Mouse (Mus musculus) central nervous system, embryonic 18 days (tissue): ENCODE measurements around the gene Mxd3. TPM values are rescaled to one million over a fixed set of nuclear protein-coding genes. Genes with fewer than 3 reads are reported as not detected.

ENCODE experiments used
- polyA plus RNA-seq: library from polyadenylated mRNA; depleted of rRNA; stranded (reverse); fragments of >200 nt; gene quantifications from 2 replicates; pipeline ENCODE4 v1.2.3, GENCODE M21; 2012; rRNA removed

The Mxd3 gene
- 15.4 and 18.9 TPM in 2 replicates for polyA plus RNA-seq

GRCm38 (mm10) chr13:55329683-55330566 lies at the start of gene Mxd3:
TSS of gene Mxd3 (minus strand) at chr13:55329823.

GRCm38 (mm10) chr13:55369531-55370114 lies 40.0 kb upstream of the Mxd3 start, which contains the start of gene Rgs14:
TSS of gene Rgs14 (plus strand) at chr13:55369732.

GRCm38 (mm10) chr13:55362453-55363060 lies 32.9 kb upstream of the Mxd3 start, which contains the start of gene Lman2:
TSS of gene Lman2 (minus strand) at chr13:55362783.

GRCm38 (mm10) chr13:55321434-55322129 lies 8.0 kb downstream of the Mxd3 start, which contains the start of gene Rab24:
TSS of gene Rab24 (minus strand) at chr13:55321946.

GRCm38 (mm10) chr13:55319931-55320533 lies 9.6 kb downstream of the Mxd3 start, which contains the start of gene Prelid1:
TSS of gene Prelid1 (plus strand) at chr13:55320500.

Other genes starting within 250 kb of the Mxd3 start
- 19.7 and 22.1 TPM in 2 replicates for gene Uimc1, start 229.5 kb downstream of the Mxd3 start, polyA plus RNA-seq
- gene Zfp346, start 224.5 kb downstream of the Mxd3 start, polyA plus RNA-seq: 44.1 and 47.4 TPM in 2 replicates
- gene Gm17617, start 196.3 kb downstream of the Mxd3 start, polyA plus RNA-seq: not detected in 2 replicates
- 1.5 TPM in 2 replicates for gene Fgfr4, start 177.2 kb downstream of the Mxd3 start, polyA plus RNA-seq
- 36.5 and 38.0 TPM in 2 replicates for gene Nsd1, start 120.0 kb downstream of the Mxd3 start, polyA plus RNA-seq
- gene Prelid1, start 9.3 kb downstream of the Mxd3 start, polyA plus RNA-seq: 238 and 239 TPM in 2 replicates
- gene Rab24, start 7.9 kb downstream of the Mxd3 start, polyA plus RNA-seq: 146 and 152 TPM in 2 replicates
- gene Lman2, start 33.0 kb upstream of the Mxd3 start, polyA plus RNA-seq: 47.5 and 48.6 TPM in 2 replicates
- gene Rgs14, start 39.9 kb upstream of the Mxd3 start, polyA plus RNA-seq: 2.0 and 2.5 TPM in 2 replicates
- 0.13 TPM in 1 of 2 replicates, not detected in the other for gene Slc34a1, start 68.4 kb upstream of the Mxd3 start, polyA plus RNA-seq
- 1.2 and 1.4 TPM in 2 replicates for gene Pfn3, start 85.4 kb upstream of the Mxd3 start, polyA plus RNA-seq
- gene F12, start 97.0 kb upstream of the Mxd3 start, polyA plus RNA-seq: 0.14 and 0.16 TPM in 2 replicates
- gene Grk6, start 115.2 kb upstream of the Mxd3 start, polyA plus RNA-seq: 75.3 and 78.3 TPM in 2 replicates
- gene Prr7, start 134.4 kb upstream of the Mxd3 start, polyA plus RNA-seq: 67.4 and 83.4 TPM in 2 replicates
- 586 and 690 TPM in 2 replicates for gene Dbn1, start 158.3 kb upstream of the Mxd3 start, polyA plus RNA-seq
- gene Pdlim7, start 183.9 kb upstream of the Mxd3 start, polyA plus RNA-seq: 105 and 118 TPM in 2 replicates
- gene Dok3, start 199.5 kb upstream of the Mxd3 start, polyA plus RNA-seq: 13.9 and 15.9 TPM in 2 replicates
- 90.3 and 94.8 TPM in 2 replicates for gene Ddx41, start 206.8 kb upstream of the Mxd3 start, polyA plus RNA-seq
- 137 and 144 TPM in 2 replicates for gene Fam193b, start 241.3 kb upstream of the Mxd3 start, polyA plus RNA-seq
- 133 and 139 TPM in 2 replicates for gene Tmed9, start 243.9 kb upstream of the Mxd3 start, polyA plus RNA-seq